Mouse (Mus musculus) hindbrain, embryonic 12.5 days (tissue): ENCODE measurements around the gene Tox4. TPM values are rescaled to one million over a fixed set of nuclear protein-coding genes. Genes with fewer than 3 reads are reported as not detected.

Experiments
- ATAC-seq: fragments of 200-750 bp; cut with Nextera tagmentation; 2 replicates; pipeline ENCODE4 v1.8.0; 2017; ENCODE audit warnings: moderate TSS enrichment; ENCODE audit not compliant: low FRiP score
- H3K27ac ChIP-seq: fragments of 300-500 bp; sonication (generic); 2 replicates; pipeline ENCODE4 v1.5.1; 2016; ENCODE audit warnings: mild to moderate bottlenecking
- H3K27me3 ChIP-seq: fragments of 300-500 bp; sonication (generic); 2 replicates; pipeline ENCODE4 v1.6.1; 2016; ENCODE audit warnings: mild to moderate bottlenecking
- H3K36me3 ChIP-seq: fragments of 300-500 bp; sonication (generic); 2 replicates; pipeline ENCODE4 v1.6.1; 2016; ENCODE audit warnings: mild to moderate bottlenecking
- H3K4me1 ChIP-seq: fragments of 300-500 bp; sonication (generic); 2 replicates; pipeline ENCODE4 v1.6.1; 2016
- H3K4me2 ChIP-seq: fragments of 300-500 bp; sonication (generic); replicated peaks from 2 replicates; pipeline ENCODE4 v1.6.1; 2016; ENCODE audit warnings: mild to moderate bottlenecking
- H3K4me3 ChIP-seq: fragments of 300-500 bp; sonication (generic); 2 replicates; pipeline ENCODE4 v1.5.1; 2016; ENCODE audit warnings: mild to moderate bottlenecking
- H3K9ac ChIP-seq: fragments of 300-500 bp; sonication (generic); 2 replicates; pipeline ENCODE4 v1.6.1; 2016; ENCODE audit warnings: mild to moderate bottlenecking, moderate library complexity
- H3K9me3 ChIP-seq: fragments of 300-500 bp; sonication (generic); replicated peaks from 2 replicates; pipeline ENCODE4 v1.6.1; 2016; ENCODE audit warnings: mild to moderate bottlenecking
- WGBS: fragments of 180-500 bp; shearing (Covaris S2); methylation state at CpG from one replicate; pipeline ENCODE4 v1.1.7; 2016; 5-methylcytosine and 5-hydroxymethylcytosine counted together
- polyA plus RNA-seq: library from polyadenylated mRNA; unstranded; fragments of >200 nt; fragmentation: Nextera tagmentation; extraction: Ambion mirVana; gene quantifications from 2 replicates; pipeline ENCODE4 v1.2.1, GENCODE M21; 2016

Tox4 gene
- polyA plus RNA-seq, 1 experiment from 2014 or later, result 57.3 TPM

- no peaks in the 10 kb centered on the region for H3K27me3 ChIP-seq
- peaks cover 51% of the 10 kb centered on the region for H3K4me1 ChIP-seq
- no peaks in the 10 kb centered on the region for H3K9me3 ChIP-seq
- under 1% methylated on average over 35 of the region's 41 CpGs for WGBS
- peak overlapping the region; percentile 84 for H3K4me2 ChIP-seq
- peak overlapping the region; percentile 97 for H3K27ac ChIP-seq
- ATAC-seq, result peak; percentile 91
- peak overlapping the region; percentile 95 for H3K9ac ChIP-seq
- H3K36me3 ChIP-seq, result peaks cover 41% of the 10 kb centered on the region
- H3K4me3 ChIP-seq, result peak overlapping the region; percentile 80
Measured at GRCm38 (mm10) chr14:52315792-52316440, 37.0 kb downstream of the Tox4 start.

GRCm38 (mm10) chr14:52316441-52317225, 37.7 kb downstream of the Tox4 start:
- Histone ChIP-seq H3K9me3 (no peaks in the 10 kb centered on the region), H3K4me1 (peaks cover 44% of the 10 kb centered on the region), H3K27me3 (no peaks in the 10 kb centered on the region), H3K9ac (peak overlapping the region; percentile 95), H3K4me3 (peak overlapping the region; percentile 80), H3K4me2 (peak overlapping the region; percentile 84), H3K36me3 (peaks cover 34% of the 10 kb centered on the region), H3K27ac (peak overlapping the region; percentile 97)
- WGBS, result 3% methylated on average over 16 of the region's 16 CpGs
- ATAC-seq, result peak; percentile 83

DNA sequence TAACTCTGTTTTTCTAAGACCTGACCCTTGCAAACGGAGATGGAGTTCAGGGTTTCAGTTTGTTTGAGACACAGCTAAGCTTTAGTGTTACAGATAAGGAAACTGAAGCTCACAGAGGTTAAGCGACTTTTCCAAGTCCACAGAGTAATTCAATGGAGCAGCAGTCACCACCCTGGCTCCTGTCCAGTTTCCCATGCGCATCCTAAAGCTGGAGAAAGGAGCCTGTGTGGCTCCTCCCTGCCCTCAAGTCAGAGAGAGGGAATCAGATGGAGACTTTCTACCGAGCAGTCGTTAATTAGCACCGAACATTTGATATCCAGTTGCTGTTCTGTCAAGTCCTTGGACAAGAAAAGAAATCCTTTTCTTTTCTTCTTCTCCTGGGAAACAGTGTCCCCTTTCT, 40.4 kb downstream of the Tox4 start:
- WGBS, result 73% methylated on average over 6 of the region's 6 CpGs
- Histone ChIP-seq H3K36me3 (peaks cover 6% of the 10 kb centered on the region), H3K4me2 (no peak overlapping the region), H3K4me3 (no peak overlapping the region), H3K27me3 (no peaks in the 10 kb centered on the region), H3K27ac (no peak overlapping the region), H3K9ac (no peak overlapping the region), H3K9me3 (no peaks in the 10 kb centered on the region), H3K4me1 (peaks cover 17% of the 10 kb centered on the region)
- ATAC-seq, result no peak

DNA sequence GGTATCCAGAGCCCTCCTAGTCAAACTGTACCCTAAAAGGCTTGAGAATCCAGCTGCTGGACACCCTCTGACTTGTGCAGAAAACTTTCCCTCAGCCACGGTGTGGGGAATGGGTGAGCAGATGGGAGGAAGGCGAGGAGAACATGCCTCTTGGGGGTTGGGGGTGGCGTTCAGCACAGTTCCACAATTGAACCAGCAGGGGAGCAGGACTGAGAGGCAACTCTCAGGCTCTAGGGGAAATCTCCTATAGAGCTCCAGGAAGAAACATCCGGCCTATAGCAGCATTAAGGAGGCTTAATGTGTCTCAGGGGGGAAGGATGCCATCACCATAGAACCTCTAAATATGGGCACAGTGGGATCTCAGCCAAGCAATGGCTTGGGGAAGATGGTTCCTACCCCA, 46.9 kb downstream of the Tox4 start:
- Histone ChIP-seq H3K36me3 (no peaks in the 10 kb centered on the region), H3K4me2 (peak overlapping the region; percentile 85), H3K4me3 (peak overlapping the region; percentile 57; the same call in 1 of the 2 replicates), H3K9ac (peak overlapping the region; percentile 41), H3K27me3 (peaks cover 3% of the 10 kb centered on the region), H3K27ac (peak overlapping the region; percentile 30; the same call in 1 of the 2 replicates), H3K9me3 (no peaks in the 10 kb centered on the region), H3K4me1 (peaks cover 28% of the 10 kb centered on the region)
- peak; percentile 33; the same call in 1 of the 2 replicates for ATAC-seq
- 3% methylated on average over 4 of the region's 4 CpGs for WGBS

DNA sequence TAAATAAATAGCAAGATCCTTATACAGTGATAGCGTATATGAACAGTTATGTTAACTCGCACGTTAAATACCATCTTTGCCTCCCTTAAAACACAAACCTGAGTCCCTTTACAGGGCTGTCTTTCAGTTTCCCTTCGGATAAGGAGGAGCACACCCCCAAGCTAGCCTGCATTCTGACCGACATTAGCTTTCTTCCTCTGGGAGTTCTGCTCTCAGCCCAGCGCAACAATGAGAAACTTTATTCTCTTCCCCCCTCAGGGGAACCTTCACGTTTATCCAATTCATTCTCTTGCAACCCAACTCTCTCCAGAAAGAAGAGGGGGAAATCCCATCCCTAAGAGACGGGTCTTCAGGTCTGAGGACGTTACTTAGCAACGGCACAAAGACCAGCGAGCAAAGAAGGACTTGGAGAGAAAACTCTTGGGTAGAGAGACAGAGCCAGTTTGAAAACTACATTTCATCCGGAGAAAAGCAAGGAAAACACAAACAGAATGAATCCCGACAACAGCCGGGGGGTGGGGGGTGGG, 48.5 kb downstream of the Tox4 start:
- peak overlapping the region; percentile 76 for H3K9ac ChIP-seq
- H3K36me3 ChIP-seq, result no peaks in the 10 kb centered on the region
- H3K4me1 ChIP-seq, result peaks cover 28% of the 10 kb centered on the region
- H3K27me3 ChIP-seq, result peaks cover 3% of the 10 kb centered on the region
- peak overlapping the region; percentile 85 for H3K4me2 ChIP-seq
- peak; percentile 70 for ATAC-seq
- H3K27ac ChIP-seq, result peak overlapping the region; percentile 88
- H3K9me3 ChIP-seq, result no peaks in the 10 kb centered on the region
- peak overlapping the region; percentile 57 for H3K4me3 ChIP-seq
- WGBS, result under 1% methylated on average over 14 of the region's 14 CpGs

- WGBS, result under 1% methylated on average over 26 of the region's 26 CpGs
- peaks cover 28% of the 10 kb centered on the region for H3K4me1 ChIP-seq
Measured at GRCm38 (mm10) chr14:52327910-52328812, 49.2 kb downstream of the Tox4 start, which contains the start of gene Sall2. Gene Sall2, minus strand, starts transcription at chr14:52328762.

GRCm38 (mm10) chr14:52331069-52331750, 52.3 kb downstream of the Tox4 start:
- H3K9ac ChIP-seq, result no peak overlapping the region
- peak overlapping the region; percentile 13; the same call in 1 of the 2 replicates for H3K4me2 ChIP-seq
- ATAC-seq, result no peak
- H3K36me3 ChIP-seq, result no peaks in the 10 kb centered on the region
- WGBS, result 12% methylated on average over 4 of the region's 4 CpGs
- no peak overlapping the region for H3K4me3 ChIP-seq
- H3K27me3 ChIP-seq, result peaks cover 3% of the 10 kb centered on the region
- H3K27ac ChIP-seq, result peak overlapping the region; percentile 67
- H3K9me3 ChIP-seq, result no peaks in the 10 kb centered on the region
- peaks cover 19% of the 10 kb centered on the region for H3K4me1 ChIP-seq

More at GRCm38 (mm10) chr14:52327910-52328812, 49.2 kb downstream of the Tox4 start, which contains the start of gene Sall2:
- Histone ChIP-seq H3K36me3 (no peaks in the 10 kb centered on the region), H3K4me2 (peak within 1 kb of the TSS; percentile 85), H3K27me3 (peaks cover 3% of the 10 kb centered on the region), H3K9ac (peak within 1 kb of the TSS; percentile 76), H3K9me3 (no peaks in the 10 kb centered on the region), H3K27ac (peak within 1 kb of the TSS; percentile 88), H3K4me3 (peak within 1 kb of the TSS; percentile 57)
- peak; percentile 75 for ATAC-seq

DNA sequence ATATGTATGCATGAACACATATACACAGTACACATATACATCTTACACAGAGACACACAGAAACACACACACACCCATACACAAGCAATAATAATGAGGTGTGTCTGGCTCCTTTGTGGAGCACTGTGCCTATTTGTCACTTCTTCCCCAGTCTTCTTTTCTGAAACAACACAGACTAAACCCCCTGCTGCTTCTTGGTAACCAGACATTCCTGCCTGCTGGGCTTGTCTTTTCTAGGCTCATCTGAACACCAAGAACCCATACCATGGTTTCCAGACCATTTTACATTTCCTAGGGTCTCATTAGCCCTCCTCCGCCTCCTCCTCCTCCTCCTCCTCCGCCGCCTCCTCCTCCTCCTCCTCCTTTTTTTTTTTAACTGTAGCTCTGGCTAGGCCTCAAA, 53.2 kb downstream of the Tox4 start:
- Histone ChIP-seq H3K4me3 (no peak overlapping the region), H3K4me1 (peaks cover 11% of the 10 kb centered on the region), H3K27ac (no peak overlapping the region), H3K9me3 (no peaks in the 10 kb centered on the region), H3K9ac (no peak overlapping the region), H3K27me3 (peaks cover 3% of the 10 kb centered on the region), H3K4me2 (no peak overlapping the region), H3K36me3 (no peaks in the 10 kb centered on the region)
- WGBS, result 53% methylated on average over 3 of the region's 3 CpGs
- no peak for ATAC-seq

- Histone ChIP-seq H3K27ac (no peak overlapping the region), H3K27me3 (no peaks in the 10 kb centered on the region), H3K9ac (no peak overlapping the region), H3K4me2 (peak overlapping the region; percentile 43), H3K9me3 (no peaks in the 10 kb centered on the region), H3K36me3 (no peaks in the 10 kb centered on the region), H3K4me1 (no peaks in the 10 kb centered on the region), H3K4me3 (peak overlapping the region; percentile 11)
- WGBS, result 32% methylated on average over 21 of the region's 21 CpGs
- peak; percentile 69 for ATAC-seq
Measured at GRCm38 (mm10) chr14:52338751-52339511, 60.0 kb downstream of the Tox4 start.

DNA sequence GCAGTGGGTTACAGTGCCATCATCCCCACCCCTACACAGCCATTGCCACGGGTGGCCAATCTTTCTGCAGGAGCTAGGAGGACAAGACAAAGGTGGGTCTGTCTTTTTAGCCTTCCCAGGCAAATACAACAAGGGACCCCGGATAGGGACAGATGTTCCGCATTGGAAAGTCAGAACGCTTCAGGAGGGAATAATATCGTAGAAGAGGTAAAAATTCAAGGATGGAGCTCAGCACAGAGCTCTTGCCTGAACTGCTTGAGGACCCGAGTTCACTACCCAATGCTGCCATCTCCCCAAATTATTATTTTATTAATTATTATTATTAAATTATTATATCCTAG, 60.5 kb downstream of the Tox4 start:
- WGBS, result 80% methylated on average over 6 of the region's 6 CpGs
- Histone ChIP-seq H3K36me3 (no peaks in the 10 kb centered on the region), H3K4me1 (no peaks in the 10 kb centered on the region), H3K27ac (no peak overlapping the region), H3K4me2 (peak overlapping the region; percentile 43; the same call in 1 of the 2 replicates), H3K9ac (no peak overlapping the region), H3K27me3 (no peaks in the 10 kb centered on the region), H3K4me3 (no peak overlapping the region), H3K9me3 (peaks cover 4% of the 10 kb centered on the region; the same call in 1 of the 2 replicates)
- ATAC-seq, result no peak
